Mouse (Mus musculus) C2C12 (cell line): Measurements from ENCODE around the gene Fasl. TPM values are rescaled to one million over a fixed set of nuclear protein-coding genes. Genes with fewer than 3 reads are reported as not detected.

Source experiments
- H3K27me3 ChIP-seq: one replicate; pipeline ENCODE4 v1.6.1; 2011; ENCODE audit not compliant: control insufficient read depth, insufficient read depth, insufficient read length
- H3K36me3 ChIP-seq: one replicate; pipeline ENCODE4 v1.6.1; 2011; ENCODE audit not compliant: control insufficient read depth, insufficient read depth
- H3K4me3 ChIP-seq: one replicate; pipeline ENCODE4 v1.5.1; 2011; ENCODE audit warnings: mild to moderate bottlenecking, control low read depth; ENCODE audit not compliant: poor library complexity, insufficient read depth, severe bottlenecking
- H3K79me2 ChIP-seq: one replicate; pipeline ENCODE4 v1.6.1; 2011; ENCODE audit not compliant: control insufficient read depth, insufficient read depth
- H3K79me3 ChIP-seq: one replicate; pipeline ENCODE4 v1.6.1; 2011; ENCODE audit warnings: low read depth, control low read depth
- H3ac ChIP-seq: one replicate; pipeline ENCODE3; 2011; ENCODE audit warnings: low read depth; ENCODE audit not compliant: control insufficient read depth, insufficient read length
- CEBPB ChIP-seq: IDR thresholded peaks from one replicate; pipeline ENCODE4 v1.6.1; 2011; ENCODE audit warnings: low read depth, mild to moderate bottlenecking, control low read depth, moderate library complexity
- CTCF ChIP-seq: IDR thresholded peaks from one replicate; pipeline ENCODE4 v1.5.1; 2011; ENCODE audit not compliant: control insufficient read depth, insufficient read depth, insufficient read length
- FOSL1 ChIP-seq: IDR thresholded peaks from one replicate; pipeline ENCODE4 v1.8.0; 2011; ENCODE audit warnings: mild to moderate bottlenecking, low read length; ENCODE audit not compliant: poor library complexity, insufficient read depth, severe bottlenecking
- MAX ChIP-seq: IDR thresholded peaks from one replicate; pipeline ENCODE4 v1.6.1; 2011; ENCODE audit warnings: mild to moderate bottlenecking, control low read depth
- MYOD1 ChIP-seq: IDR thresholded peaks from one replicate; pipeline ENCODE4 v1.6.1; 2011; ENCODE audit warnings: low read depth; ENCODE audit not compliant: control insufficient read depth, insufficient read length
- MYOG ChIP-seq: IDR thresholded peaks from one replicate; pipeline ENCODE4 v1.6.1; 2011; ENCODE audit not compliant: control insufficient read depth, insufficient read length; ENCODE audit errors: extremely low read depth
- USF1 ChIP-seq: IDR thresholded peaks from one replicate; pipeline ENCODE4 v1.6.1; 2011; ENCODE audit warnings: low read depth, mild to moderate bottlenecking, control low read depth, moderate library complexity
- long read RNA-seq, 2 experiments: library from polyadenylated mRNA; unstranded; transcript quantifications; one replicate each; pipeline ENCODE4 v2.0.0; 2019 to 2020
- polyA plus RNA-seq: library from polyadenylated mRNA; unstranded; fragments of >200 nt; fragmentation: generic; extraction: Trizol; gene quantifications from one replicate; pipeline ENCODE4 v1.2.1, GENCODE M21; 2012; ENCODE audit warnings: missing spikeins

Fasl gene
- not detected for polyA plus RNA-seq
- long read RNA-seq, experiment 1: 0 reads
- long read RNA-seq, experiment 2: 0 reads

DNA sequence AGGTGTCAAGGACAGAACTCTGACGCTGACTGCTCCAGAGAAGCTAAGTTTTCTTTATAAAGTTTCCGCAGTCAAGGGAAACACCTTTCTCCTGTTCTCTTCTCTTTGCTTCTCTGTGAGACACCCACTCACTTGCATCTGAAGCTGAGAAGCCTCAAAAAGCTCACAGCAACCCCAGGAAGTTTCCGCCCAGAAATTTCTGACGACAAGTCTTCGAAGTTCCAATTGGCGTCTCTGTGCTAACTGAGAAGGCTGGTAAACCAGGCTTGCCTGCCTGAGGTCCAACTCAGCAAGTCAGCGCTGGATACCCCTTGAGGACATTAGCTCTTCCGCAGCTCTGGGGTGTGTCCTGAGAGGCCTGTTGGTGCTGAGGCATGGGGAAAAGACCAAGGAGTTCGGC lies at the start of gene Fasl:
TSS of gene Fasl (minus strand) at position 157 of the 400 bp plus-strand sequence.
- H3K79me3 ChIP-seq: no peaks in the 10 kb centered on the region
- H3K36me3 ChIP-seq: no peaks in the 10 kb centered on the region
- H3K4me3 ChIP-seq: no peak within 1 kb of the TSS
- no peak within 1 kb of the TSS for H3ac ChIP-seq
- peaks cover 3% of the 10 kb centered on the region for H3K27me3 ChIP-seq
- no peak for TF ChIP-seq USF1
- TF ChIP-seq FOSL1: no peak
- TF ChIP-seq CTCF: no peak
- TF ChIP-seq MYOG: no peak
- TF ChIP-seq MAX: no peak
- TF ChIP-seq MYOD1: no peak
- no peak for TF ChIP-seq CEBPB
- H3K79me2 ChIP-seq: no peaks in the 10 kb centered on the region

- TF ChIP-seq FOSL1 (no peak), MYOG (no peak), USF1 (no peak), MYOD1 (no peak), CEBPB (no peak)
Measured at GRCm38 (mm10) chr1:161826677-161827076, 38.4 kb upstream of the Fasl start.

DNA sequence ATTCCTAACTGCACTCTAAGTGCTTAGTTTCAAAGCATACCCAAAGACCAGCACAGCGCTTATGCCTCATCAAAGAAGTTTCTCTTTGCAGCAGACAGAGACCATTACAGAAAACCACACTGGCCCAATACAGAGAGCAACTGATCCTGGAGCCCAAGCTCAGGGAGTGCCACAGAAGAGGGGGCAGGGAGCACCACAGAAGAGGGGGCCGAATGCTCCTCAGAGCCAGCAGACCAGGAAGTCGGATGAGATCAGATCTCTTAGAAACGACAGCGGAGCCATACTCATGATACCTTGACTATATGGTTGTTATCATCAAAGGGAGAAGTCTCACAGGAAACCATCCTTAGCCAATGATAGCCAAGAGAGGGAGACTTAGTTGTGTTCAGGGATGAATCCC lies 21.1 kb upstream of the Fasl start:
- Histone ChIP-seq H3K36me3 (no peaks in the 10 kb centered on the region), H3K79me3 (no peaks in the 10 kb centered on the region), H3K27me3 (no peaks in the 10 kb centered on the region), H3ac (no peak overlapping the region), H3K4me3 (no peak overlapping the region), H3K79me2 (no peaks in the 10 kb centered on the region)
- no peak for TF ChIP-seq CEBPB
- no peak for TF ChIP-seq MYOD1
- no peak for TF ChIP-seq USF1
- no peak for TF ChIP-seq FOSL1
- TF ChIP-seq MAX: no peak
- no peak for TF ChIP-seq MYOG
- no peak for TF ChIP-seq CTCF

More at GRCm38 (mm10) chr1:161826677-161827076, 38.4 kb upstream of the Fasl start:
- no peaks in the 10 kb centered on the region for H3K27me3 ChIP-seq
- H3K79me3 ChIP-seq: peaks cover 5% of the 10 kb centered on the region
- no peak overlapping the region for H3K4me3 ChIP-seq
- H3K36me3 ChIP-seq: peaks cover 46% of the 10 kb centered on the region
- no peak overlapping the region for H3ac ChIP-seq
- H3K79me2 ChIP-seq: peaks cover 2% of the 10 kb centered on the region

DNA sequence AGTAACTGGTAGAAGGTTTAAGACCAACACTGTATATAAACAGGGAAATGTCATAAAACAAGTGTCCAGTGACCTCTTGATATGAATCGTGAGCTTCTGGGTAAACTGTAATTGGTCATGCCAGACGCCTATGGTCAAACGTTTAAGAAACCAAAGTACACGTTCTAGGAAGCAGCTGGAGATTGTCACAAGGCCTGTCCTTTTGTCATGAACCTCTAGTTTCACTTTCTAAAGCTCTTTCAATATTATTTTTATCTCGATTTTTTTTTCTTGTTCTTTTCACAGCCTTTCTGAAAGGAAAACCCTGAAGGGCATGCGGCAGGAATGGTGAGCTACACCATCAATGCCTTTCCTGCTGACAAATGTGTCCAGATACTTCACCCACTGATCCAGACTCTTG lies 20.7 kb upstream of the Fasl start:
- Histone ChIP-seq H3K36me3 (no peaks in the 10 kb centered on the region), H3K4me3 (no peak overlapping the region), H3K79me3 (no peaks in the 10 kb centered on the region), H3K27me3 (no peaks in the 10 kb centered on the region), H3ac (no peak overlapping the region), H3K79me2 (no peaks in the 10 kb centered on the region)
- TF ChIP-seq MYOD1: no peak
- no peak for TF ChIP-seq CTCF
- no peak for TF ChIP-seq MYOG
- TF ChIP-seq MAX: no peak
- TF ChIP-seq CEBPB: no peak
- TF ChIP-seq USF1: no peak
- TF ChIP-seq FOSL1: no peak

- H3K27me3 ChIP-seq: no peaks in the 10 kb centered on the region
- no peaks in the 10 kb centered on the region for H3K79me3 ChIP-seq
- no peak overlapping the region for H3K4me3 ChIP-seq
- TF ChIP-seq CEBPB (no peak), MYOD1 (no peak), USF1 (no peak), MAX (no peak), CTCF (no peak), FOSL1 (no peak), MYOG (no peak)
- no peak overlapping the region for H3ac ChIP-seq
- no peaks in the 10 kb centered on the region for H3K79me2 ChIP-seq
- no peaks in the 10 kb centered on the region for H3K36me3 ChIP-seq
Measured at GRCm38 (mm10) chr1:161804541-161804971, 16.3 kb upstream of the Fasl start.

DNA sequence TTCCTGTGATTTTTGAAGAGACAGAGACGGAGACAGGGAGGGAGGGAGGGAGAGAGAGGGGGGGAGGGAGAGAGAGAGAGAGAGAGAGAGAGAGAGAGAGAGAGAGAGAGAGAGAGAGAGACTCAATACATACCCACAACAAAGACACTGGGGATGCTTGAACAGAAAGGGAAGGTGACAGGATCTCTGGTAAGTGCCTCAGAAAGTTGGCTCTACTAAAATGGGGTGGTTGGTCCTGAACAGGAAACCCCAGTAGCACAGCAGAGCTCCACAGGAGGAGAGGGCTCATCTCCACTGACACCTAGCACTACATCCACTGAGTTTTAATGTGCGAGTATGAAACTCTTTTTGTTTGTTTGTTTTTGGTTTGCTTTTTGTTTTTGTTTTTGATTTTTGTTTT lies 13.0 kb upstream of the Fasl start:
- H3K79me2 ChIP-seq: no peaks in the 10 kb centered on the region
- no peaks in the 10 kb centered on the region for H3K36me3 ChIP-seq
- no peaks in the 10 kb centered on the region for H3K79me3 ChIP-seq
- H3K27me3 ChIP-seq: no peaks in the 10 kb centered on the region
- H3K4me3 ChIP-seq: no peak overlapping the region
- no peak for TF ChIP-seq MYOD1
- TF ChIP-seq USF1: no peak
- TF ChIP-seq MYOG: no peak
- no peak for TF ChIP-seq MAX
- no peak for TF ChIP-seq CTCF
- TF ChIP-seq FOSL1: no peak
- no peak for TF ChIP-seq CEBPB
- no peak overlapping the region for H3ac ChIP-seq
